Mouse (Mus musculus) liver, embryonic 14 days (tissue): ENCODE measurements around the gene Zfp865. TPM values are rescaled to one million over a fixed set of nuclear protein-coding genes. Genes with fewer than 3 reads are reported as not detected.

Source experiments
- polyA plus RNA-seq: library from polyadenylated mRNA; depleted of rRNA; stranded (reverse); fragments of >200 nt; gene quantifications from 2 replicates; pipeline ENCODE4 v1.2.3, GENCODE M21; 2012; rRNA removed

The Zfp865 gene
- polyA plus RNA-seq, result 4.9 and 5.9 TPM in 2 replicates

GRCm38 (mm10) chr7:5020000-5020681 is at the start of gene Zfp865, which contains the start of gene Ccdc106:
TSS of gene Zfp865 (plus strand) at chr7:5020376.
TSS of gene Ccdc106 (plus strand) at chr7:5020553.

GRCm38 (mm10) chr7:4971068-4971467 is 49.1 kb upstream of the Zfp865 start, which contains the start of gene Sbk3:
TSS of gene Sbk3 (minus strand) at chr7:4971168.

GRCm38 (mm10) chr7:4996003-4996895 is 23.9 kb upstream of the Zfp865 start, which contains the start of gene Zfp579:
TSS of gene Zfp579 (minus strand) at chr7:4996158.

DNA sequence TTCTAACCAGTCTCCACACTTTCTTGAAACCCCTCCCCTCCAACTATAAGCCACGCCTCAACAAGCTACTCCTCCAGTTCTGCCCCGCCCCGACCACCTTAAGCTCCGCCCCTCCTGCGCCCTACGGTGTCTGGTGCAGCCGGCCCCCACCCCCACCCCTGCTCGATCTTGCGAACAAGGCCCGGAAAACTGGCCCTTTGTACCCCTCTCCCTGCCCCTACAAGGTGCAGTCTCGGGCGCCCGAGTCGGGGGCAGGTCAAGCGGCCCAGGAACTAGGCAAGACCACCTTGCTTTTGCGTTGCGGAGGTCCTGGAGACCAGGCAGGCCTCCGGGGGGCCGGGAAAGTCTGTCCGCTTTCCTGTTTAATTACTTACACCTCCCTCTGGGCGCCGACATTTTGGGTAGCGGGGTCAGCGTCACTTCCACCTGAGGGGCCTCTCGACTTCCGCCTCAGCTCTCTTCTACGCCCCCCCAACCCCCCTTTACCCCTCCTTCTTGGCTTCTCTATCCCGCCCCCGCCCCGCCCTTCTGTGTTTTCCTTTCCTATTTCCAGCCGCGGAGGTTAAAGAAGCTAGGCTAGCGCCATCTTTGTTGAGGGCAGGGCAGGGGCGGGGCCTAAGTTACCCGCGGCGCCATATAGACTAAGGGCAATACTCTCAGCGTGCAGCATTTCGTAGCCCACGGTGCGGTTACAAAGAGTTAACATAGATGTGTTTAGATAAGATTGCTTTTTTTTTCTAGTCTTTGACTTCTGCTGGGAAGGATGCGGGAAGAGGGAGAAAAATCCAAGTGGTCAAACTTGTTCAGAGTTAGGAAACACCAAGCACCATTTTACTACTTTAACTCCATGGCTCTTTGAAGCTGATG is 5.7 kb upstream of the Zfp865 start, which contains the start of the genes Zfp524 and Fiz1:
Gene Zfp524, plus strand, starts transcription at position 165 of the 867 bp plus-strand sequence.
Gene Fiz1, minus strand, starts transcription at position 447 of the 867 bp plus-strand sequence.

GRCm38 (mm10) chr7:5015118-5016001 is 4.8 kb upstream of the Zfp865 start, which contains the start of gene Gm44973:
TSS of gene Gm44973 (plus strand) at chr7:5015496.

DNA sequence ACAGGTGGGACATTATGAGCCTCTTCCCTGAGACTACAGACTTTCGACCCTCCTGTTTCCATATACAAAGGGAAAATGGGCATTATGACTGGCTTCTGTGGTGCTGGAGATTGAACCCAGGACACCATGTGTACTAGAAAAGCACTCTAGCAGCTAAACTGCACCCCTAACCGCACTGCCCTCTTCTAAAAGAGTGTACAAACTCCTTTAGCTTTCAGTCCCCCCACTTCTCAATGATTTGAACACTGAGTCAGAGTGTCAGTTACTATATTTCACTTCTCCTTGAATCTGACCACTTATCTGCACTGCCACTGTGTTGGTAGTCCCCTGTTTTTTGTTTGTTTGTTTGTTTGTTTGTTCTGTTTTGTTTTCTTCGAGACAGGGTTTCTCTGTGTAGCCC is 13.6 kb downstream of the Zfp865 start, which contains the start of gene 4632433K11Rik:
Gene 4632433K11Rik, plus strand, starts transcription at position 301 of the 400 bp plus-strand sequence.

GRCm38 (mm10) chr7:5038109-5038732 is 18.0 kb downstream of the Zfp865 start, which contains the start of gene Zfp784:
TSS of gene Zfp784 (minus strand) at chr7:5038446.

GRCm38 (mm10) chr7:5051193-5052192 is 31.3 kb downstream of the Zfp865 start, which contains the start of gene Zfp580:
TSS of gene Zfp580 (plus strand) at chr7:5051538.

DNA sequence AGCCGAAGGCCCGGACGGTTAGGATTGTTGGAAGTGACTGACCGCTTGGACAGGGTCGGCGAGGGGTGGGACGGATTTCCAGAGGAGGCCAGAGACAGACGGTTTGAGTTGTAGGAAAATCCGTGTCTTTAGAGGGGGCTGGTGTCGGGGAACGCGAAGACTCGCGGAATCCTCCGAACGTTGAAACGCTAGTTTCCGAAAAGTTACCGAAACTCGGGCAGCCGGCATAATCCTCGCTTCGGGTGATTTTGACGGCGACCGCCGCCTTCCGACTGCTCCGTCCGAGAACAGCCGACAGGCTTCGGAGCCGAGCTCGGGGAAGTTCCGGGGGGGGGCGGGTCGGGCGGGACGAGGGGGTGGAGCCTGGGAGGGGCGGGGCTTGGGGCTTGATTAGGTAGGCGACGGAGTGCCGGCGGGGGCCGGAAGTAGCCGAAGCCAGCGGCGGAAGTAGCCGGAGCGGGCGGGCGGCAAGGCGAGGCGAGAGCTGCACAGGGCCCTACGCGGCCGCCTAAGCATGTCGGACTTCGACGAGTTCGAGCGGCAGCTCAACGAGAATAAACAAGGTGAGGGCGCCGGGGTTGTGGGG is 41.7 kb downstream of the Zfp865 start, which contains the start of gene U2af2:
Gene U2af2, plus strand, starts transcription at position 370 of the 586 bp plus-strand sequence.

DNA sequence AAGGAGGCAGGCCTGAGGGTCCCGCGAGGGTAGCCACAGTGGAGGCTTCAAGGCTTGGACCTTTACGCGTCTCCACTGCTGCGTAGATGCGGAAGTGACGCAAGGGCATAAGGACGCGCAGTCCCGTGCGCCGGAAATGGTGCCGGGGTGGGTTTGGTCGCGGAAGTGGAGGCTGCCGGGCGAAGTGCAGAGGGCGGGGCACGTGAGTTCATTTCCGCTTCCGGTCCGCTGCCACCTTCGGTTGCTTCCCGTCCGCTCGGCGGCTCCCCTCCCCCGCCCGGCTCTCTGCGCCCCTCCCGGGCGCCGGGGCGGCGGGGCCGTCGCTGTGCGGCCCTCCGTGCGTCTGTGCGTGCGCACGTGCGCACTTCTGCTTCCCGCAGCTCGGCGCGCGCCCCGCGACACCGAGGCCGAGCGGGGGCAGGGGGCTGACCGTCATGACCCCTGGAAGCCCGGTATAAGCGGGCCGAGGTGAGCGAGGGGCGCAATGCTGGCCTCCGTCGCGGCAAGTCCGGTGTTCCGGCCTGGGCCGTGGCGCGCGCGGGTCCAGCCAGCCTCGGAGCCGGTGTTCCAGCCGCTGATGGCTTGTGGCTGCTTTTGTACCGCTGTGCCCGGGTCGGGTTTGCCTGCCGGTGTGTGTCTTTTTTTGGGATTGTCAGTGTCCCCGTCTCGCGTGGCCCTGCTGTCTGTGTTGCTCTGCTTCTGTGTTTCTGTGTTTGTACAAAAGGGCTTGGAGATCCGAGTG is 60.0 kb downstream of the Zfp865 start, which contains the start of gene Epn1:
Gene Epn1, plus strand, starts transcription at position 226 of the 742 bp plus-strand sequence.

Other genes starting within 250 kb of the Zfp865 start
- not detected in 2 replicates for gene Fam71e2, start 249.1 kb upstream of the Zfp865 start, polyA plus RNA-seq
- 0.02 TPM in 2 replicates for gene Il11, start 237.5 kb upstream of the Zfp865 start, polyA plus RNA-seq
- gene Tmem190, start 237.4 kb upstream of the Zfp865 start, polyA plus RNA-seq, result not detected in 2 replicates
- 6.5 and 7.0 TPM in 2 replicates for gene Tmem238, start 230.7 kb upstream of the Zfp865 start, polyA plus RNA-seq
- 272 and 305 TPM in 2 replicates for gene Rpl28, start 227.5 kb upstream of the Zfp865 start, polyA plus RNA-seq
- gene Ube2s, start 207.8 kb upstream of the Zfp865 start, polyA plus RNA-seq, result 224 and 291 TPM in 2 replicates
- 0.01 and 0.02 TPM in 2 replicates for gene Shisa7, start 175.7 kb upstream of the Zfp865 start, polyA plus RNA-seq
- gene Isoc2b, start 150.1 kb upstream of the Zfp865 start, polyA plus RNA-seq, result 1.9 and 2.1 TPM in 2 replicates
- 5.9 and 6.6 TPM in 2 replicates for gene Isoc2a, start 143.2 kb upstream of the Zfp865 start, polyA plus RNA-seq
- gene Gm36210, start 113.9 kb upstream of the Zfp865 start, polyA plus RNA-seq, result 0.07 and 0.08 TPM in 2 replicates
- gene Zfp628, start 105.2 kb upstream of the Zfp865 start, polyA plus RNA-seq, result 2.6 and 2.8 TPM in 2 replicates
- gene Nat14, start 98.3 kb upstream of the Zfp865 start, polyA plus RNA-seq, result 0.36 and 0.53 TPM in 2 replicates
- 0.08 and 0.35 TPM in 2 replicates for gene Ssc5d, start 94.6 kb upstream of the Zfp865 start, polyA plus RNA-seq
- not detected in 2 replicates for gene Sbk2, start 56.0 kb upstream of the Zfp865 start, polyA plus RNA-seq
- gene Sbk3, start 49.2 kb upstream of the Zfp865 start, polyA plus RNA-seq, result 0.02 TPM in 1 of 2 replicates, not detected in the other
- 6.4 and 7.8 TPM in 2 replicates for gene Zfp579, start 24.2 kb upstream of the Zfp865 start, polyA plus RNA-seq
- 8.2 and 9.0 TPM in 2 replicates for gene Zfp524, start 6.0 kb upstream of the Zfp865 start, polyA plus RNA-seq
- 11.0 and 12.0 TPM in 2 replicates for gene Fiz1, start 5.7 kb upstream of the Zfp865 start, polyA plus RNA-seq
- 0.05 and 0.06 TPM in 2 replicates for gene Gm44973, start 4.9 kb upstream of the Zfp865 start, polyA plus RNA-seq
- 0.42 and 0.45 TPM in 2 replicates for gene Ccdc106, start 177 bp downstream of the Zfp865 start, polyA plus RNA-seq
- gene 4632433K11Rik, start 13.7 kb downstream of the Zfp865 start, polyA plus RNA-seq, result not detected in 2 replicates
- 0.83 and 1.1 TPM in 2 replicates for gene Zfp784, start 18.1 kb downstream of the Zfp865 start, polyA plus RNA-seq
- gene Zfp580, start 31.2 kb downstream of the Zfp865 start, polyA plus RNA-seq, result 1.2 and 1.3 TPM in 2 replicates
- 130 and 139 TPM in 2 replicates for gene U2af2, start 41.8 kb downstream of the Zfp865 start, polyA plus RNA-seq
- 45.0 and 54.7 TPM in 2 replicates for gene Epn1, start 59.9 kb downstream of the Zfp865 start, polyA plus RNA-seq
- gene Rfpl4, start 96.6 kb downstream of the Zfp865 start, polyA plus RNA-seq, result not detected in 2 replicates
- 0.14 and 0.20 TPM in 2 replicates for gene Rasl2-9, start 105.6 kb downstream of the Zfp865 start, polyA plus RNA-seq
- gene Vmn1r55, start 129.3 kb downstream of the Zfp865 start, polyA plus RNA-seq, result not detected in 2 replicates
- gene Vmn1r56, start 176.4 kb downstream of the Zfp865 start, polyA plus RNA-seq, result not detected in 2 replicates
- gene Vmn1r57, start 198.1 kb downstream of the Zfp865 start, polyA plus RNA-seq, result not detected in 2 replicates